Mouse (Mus musculus) lung, adult 18-20 months (tissue): ENCODE measurements around the gene Kxd1.
"Not testable (repeated sequence)": the region's sequence is repeated elsewhere in the genome, so short reads cannot be mapped to it uniquely, and the experiment has no call there.

Source experiments
- DNase-seq, 2 experiments: peaks; one replicate each; pipeline ENCODE4 v3.0.0; 2022; ENCODE audit warnings: mixed read lengths in 2 of 2

Gene Kxd1

DNA sequence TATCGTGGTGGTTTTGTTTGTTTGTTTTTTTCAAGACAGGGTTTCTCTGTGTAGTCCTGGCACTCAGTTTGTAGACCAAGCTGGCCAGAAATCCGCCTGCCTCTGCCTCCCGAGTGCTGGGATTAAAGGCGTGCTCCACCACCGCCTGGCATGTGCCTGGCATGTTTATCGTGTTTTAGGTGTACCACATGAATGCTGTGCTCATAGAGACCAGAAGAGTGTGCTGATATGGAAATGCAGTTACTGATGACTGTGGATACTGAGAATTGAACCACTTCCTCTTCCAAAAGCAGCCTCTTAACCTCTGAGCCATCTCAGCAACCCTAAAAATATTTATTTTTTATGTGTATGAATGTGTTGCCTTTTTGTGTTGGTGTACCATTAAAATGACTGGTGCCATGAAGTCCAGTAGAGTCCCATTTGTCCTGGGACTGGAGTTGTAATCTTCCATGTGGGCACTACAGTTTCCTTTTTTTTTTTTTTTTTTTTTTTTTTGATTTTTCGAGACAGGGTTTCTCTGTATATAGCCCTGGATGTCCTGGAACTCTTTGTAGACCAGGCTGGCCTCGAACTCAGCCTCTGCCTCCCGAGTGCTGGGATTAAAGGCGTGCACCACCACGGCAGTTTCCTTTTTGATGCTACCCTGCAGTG lies 15.4 kb downstream of the Kxd1 start:
- no peak for DNase-seq

DNA sequence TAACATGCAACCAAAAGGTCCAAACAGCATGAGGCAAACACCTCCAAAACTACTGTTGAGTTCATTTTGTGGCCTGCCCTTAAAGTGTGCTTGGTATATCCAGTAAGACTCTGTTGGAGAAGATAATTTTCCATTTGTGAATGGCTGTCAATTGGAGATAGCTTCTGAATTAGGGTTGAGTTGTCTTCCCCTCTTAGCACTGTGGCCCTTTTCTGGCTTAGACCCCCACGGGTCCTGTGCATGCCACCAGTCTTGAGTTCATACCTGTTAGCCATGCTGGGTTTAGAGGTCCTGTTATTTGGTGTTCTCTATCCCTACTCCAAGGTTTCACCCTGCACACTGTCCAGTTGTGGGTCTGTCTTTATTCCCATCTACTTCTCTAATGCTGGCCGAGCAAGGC lies 16.0 kb downstream of the Kxd1 start:
- DNase-seq: no peak

DNA sequence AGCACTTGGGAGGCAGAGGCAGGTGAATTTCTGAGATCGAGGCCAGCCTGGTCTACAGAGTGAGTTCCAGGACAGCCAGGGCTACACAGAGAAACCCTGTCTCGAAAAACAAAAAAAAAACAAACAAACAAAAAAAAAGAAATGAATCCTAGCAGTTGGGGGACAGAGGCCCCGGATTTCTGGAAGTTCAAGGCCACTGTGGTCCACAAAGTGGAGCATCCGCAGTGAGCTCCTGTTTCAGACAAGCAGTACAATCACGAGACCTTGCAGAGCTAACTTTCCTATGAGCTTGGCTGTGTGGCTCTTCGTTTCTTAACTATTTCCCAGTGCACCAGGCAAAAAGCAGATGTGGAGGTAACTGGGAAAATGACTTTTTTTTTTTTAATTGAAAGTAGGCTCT lies 16.6 kb downstream of the Kxd1 start:
- DNase-seq: not testable (repeated sequence)

DNA sequence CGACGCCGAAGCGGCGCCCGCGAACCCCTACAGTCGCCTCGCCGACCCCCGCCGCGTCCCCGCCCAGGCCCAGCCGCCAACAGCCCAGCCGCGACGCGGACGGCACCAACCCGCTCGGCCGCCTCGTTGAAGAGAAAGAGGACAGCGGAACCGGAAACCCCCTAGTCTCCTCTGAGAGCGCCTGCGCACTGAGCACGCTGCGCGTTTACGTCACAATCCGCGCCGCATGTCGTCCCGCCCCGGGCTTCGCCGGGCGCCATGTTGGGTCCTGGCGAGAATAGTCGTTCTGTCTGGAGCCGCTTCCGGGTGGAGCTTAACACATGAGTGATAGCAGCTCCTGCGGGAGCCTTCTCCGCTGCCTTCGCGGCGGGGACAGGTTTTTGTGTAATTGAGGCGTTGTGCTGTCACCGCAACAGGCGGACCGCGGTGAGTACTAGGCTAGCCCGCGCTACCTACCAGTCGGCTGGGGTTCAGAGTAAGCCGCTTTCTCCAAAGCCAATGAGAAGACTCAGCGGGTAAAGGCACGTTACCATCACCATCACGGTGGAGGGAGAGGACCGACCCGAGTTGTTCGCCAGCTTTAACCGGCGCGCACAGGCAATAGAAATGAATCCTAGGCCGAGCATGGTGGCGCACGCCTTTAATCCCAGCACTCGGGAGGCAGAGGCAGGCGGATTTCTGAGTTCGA lies 17.4 kb downstream of the Kxd1 start, which contains the start of gene Uba52:
Uba52 (minus strand) TSS at position 574 of the 688 bp plus-strand sequence.
- DNase-seq: peak; percentile 97 to 98

DNA sequence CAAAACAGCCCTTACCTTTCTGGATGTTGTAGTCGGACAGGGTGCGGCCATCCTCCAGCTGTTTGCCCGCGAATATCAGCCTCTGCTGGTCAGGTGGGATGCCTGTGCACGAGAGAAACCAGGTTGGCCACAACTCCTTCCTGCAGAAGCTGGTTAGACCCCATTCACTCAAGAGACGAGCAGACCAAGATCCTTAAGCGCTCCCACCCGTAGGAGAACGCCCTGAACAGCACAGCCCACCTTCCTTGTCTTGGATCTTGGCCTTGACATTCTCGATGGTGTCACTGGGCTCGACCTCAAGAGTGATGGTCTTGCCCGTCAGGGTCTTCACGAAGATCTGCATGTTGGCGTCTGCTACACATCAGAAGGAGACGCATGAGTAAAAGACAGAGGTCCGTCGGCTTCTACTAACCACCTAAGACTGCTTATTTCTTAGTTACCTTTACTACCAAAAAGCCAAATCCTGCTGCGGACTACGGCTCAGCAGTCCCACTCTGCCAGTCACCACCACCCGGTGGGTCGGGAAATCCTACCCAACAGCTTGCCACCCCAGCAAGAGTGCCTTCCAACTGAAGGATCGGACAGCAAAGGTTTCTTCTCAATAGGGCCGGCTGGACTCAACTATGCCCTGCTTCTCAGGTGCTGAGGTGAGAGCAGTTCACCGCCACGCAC lies 18.3 kb downstream of the Kxd1 start:
- no peak for DNase-seq

DNA sequence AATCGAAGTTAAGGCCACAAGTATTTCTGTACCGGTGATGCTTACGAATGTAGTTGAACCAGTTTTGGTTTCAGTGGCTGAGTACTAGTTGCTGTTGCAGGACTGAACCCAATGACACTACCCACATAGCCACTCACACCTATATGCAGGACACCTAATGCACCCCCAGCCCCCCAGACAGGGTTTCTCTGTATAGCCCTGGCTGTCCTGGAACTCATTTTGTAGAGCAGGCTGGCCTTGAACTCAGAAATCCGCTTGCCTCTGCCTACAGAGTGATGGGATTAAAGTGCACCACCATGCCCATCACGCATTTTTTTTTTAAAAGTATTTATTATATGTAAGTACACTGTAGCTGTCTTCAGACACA lies 20.7 kb downstream of the Kxd1 start:
- no peak for DNase-seq

DNA sequence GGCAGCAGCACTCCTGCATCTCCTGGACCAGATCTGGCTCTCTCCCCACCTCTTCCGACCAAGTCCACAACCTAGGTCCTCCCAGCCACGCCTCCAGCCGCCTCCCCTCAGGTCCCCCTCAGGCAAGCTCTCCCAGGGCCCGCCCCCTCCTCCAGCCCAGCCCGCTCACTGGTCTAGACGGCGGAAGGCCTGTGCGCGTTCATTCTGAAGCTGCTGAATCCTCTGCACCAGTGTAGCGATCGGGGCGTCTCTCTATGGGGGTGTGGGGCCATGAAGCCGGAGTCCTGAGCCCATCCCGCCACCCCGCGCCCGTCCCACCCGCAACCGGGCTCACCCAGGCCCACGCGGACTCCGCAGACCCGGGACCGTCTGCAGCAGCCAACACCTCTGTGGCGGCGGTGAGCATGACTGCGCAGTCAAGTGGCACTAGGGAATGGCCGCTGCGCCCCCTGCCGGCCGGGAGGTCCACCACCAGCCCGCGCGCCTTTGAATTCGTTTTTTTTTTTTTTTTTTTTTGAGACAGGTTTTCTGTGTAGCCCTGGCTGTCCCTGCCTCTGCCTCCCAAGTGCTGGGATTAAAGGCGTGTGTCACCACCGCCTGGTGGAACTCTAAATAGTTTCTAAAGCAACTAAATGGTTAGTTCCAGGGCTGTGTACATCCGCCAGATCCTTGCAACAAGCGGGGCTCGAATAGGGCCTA lies 21.3 kb downstream of the Kxd1 start, which contains the start of gene Rex1bd:
Rex1bd (minus strand) TSS at position 425 of the 699 bp plus-strand sequence.
- peak; percentile 96 to 97 for DNase-seq

DNA sequence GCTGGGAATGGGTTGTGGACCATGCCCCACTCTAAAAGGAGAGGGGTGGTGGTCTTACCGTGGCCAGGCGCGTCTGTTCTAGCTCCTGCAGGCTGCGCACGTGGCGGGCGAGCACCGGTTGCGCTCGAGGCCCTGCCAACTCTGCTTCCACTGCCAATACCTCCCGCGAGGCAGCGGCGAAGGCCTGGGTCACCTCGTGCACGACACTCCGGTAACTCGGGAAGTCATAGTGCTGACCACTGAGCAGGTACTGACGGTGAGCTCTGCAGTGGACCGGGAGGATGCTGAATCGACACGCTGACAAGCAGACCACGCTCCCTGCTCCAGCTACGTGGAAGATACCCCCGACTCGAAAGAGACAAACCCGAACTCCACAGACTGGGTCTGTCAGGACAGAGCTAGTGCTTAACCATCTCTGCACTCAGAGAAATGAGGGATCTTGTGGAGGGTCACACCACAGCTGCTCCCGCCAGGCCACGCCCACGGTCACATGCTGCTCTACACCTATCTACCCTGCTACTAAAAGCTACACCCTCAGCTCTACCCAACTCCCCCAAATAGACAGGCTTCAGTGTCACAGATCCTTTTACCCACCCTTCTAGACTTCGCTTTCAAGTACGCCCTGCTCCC lies 21.9 kb downstream of the Kxd1 start:
- DNase-seq: no peak

DNA sequence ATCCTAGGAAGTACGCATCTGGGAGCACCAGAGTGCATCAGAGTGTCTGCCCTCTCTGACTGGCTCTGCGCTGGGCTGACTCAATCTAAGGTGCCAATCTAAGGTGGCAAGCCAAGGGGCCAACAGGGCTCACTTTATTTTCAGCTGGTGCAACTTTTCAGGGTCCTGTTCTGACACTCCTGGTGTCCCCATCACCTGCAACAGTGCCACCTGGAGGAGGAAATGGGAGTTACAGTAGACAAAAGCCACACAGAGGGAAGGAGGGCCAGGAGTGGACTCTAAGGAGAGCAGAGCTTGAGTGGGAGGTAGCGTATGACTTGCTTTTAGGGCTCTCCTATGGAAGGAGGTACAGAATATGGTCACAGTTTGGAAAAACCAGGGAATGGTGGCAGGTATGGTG lies 22.9 kb downstream of the Kxd1 start:
- DNase-seq: peak; percentile 69 to 84

DNA sequence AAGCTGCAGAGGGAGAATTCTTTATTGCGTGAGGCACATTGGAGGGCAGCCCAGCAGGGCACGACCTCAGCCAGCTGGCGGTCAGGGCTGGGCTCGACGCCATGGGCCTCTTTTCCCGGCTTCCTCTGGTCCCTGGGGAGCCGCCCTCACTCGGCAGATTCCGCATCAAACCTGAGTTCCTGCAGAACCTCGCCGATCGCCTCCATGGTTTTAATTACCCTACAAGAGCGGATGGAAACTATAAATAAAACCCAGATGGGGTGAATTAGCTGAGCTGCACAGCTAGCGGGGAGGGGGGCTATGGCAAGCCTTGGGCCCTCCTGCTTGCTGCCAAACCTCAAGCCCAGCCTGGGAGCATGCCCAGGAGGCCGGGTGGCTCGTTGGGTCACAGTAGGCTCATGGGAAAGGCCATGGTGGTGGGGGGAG lies 23.5 kb downstream of the Kxd1 start:
- DNase-seq: peak; percentile 49 to 60

DNA sequence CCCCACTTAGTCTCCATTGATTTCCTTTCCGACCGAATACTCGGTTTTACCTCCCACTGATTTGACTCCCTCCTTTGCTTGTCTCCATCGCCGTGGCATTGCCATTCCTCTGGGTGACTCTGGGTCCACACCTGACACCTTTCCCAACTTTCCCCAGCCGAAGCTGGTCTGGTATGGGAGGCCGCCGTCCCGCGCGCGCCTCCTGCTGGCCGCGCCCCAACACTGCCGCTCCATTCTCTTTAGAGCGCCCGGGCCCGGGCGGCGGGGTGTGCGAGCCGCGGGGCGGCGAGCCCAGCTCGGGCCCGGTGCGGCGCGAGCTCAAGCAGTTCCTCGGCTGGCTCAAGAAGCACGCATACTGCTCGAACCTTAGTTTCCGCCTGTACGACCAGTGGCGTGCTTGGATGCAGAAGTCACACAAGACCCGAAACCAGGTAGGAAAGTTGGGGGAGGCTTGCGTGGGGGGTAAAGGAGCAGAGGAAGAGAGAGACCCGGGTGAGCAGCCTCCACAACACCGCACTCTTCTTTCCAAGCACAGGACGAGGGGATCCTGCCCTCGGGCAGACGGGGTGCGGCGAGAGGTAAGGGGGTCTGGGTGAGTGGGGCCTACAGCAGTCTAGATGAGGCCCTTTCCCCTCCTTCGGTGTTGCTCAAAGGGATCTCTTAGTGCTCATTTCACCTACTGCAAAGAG lies 24.6 kb downstream of the Kxd1 start:
- DNase-seq: peak; percentile 58 to 71

DNA sequence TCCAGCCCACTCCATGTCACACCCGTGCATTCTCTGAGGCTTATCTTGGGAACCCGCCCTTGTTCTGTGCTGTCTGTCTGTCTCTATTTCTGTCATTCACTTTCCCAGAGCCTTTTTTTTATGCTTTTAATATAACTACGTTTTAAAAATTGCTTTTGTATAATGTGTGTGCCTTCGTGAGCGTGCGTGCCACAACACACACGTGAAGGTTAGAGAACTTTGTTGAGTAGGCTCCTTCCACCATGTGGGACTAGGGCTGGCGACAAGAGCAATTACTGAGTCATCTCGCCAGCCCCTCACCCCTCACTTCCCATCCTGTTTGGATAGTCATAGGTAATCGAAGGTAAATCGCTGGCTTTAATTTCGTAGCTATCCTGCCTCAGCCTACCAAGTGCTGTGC lies 25.2 kb downstream of the Kxd1 start:
- DNase-seq: no peak

DNA sequence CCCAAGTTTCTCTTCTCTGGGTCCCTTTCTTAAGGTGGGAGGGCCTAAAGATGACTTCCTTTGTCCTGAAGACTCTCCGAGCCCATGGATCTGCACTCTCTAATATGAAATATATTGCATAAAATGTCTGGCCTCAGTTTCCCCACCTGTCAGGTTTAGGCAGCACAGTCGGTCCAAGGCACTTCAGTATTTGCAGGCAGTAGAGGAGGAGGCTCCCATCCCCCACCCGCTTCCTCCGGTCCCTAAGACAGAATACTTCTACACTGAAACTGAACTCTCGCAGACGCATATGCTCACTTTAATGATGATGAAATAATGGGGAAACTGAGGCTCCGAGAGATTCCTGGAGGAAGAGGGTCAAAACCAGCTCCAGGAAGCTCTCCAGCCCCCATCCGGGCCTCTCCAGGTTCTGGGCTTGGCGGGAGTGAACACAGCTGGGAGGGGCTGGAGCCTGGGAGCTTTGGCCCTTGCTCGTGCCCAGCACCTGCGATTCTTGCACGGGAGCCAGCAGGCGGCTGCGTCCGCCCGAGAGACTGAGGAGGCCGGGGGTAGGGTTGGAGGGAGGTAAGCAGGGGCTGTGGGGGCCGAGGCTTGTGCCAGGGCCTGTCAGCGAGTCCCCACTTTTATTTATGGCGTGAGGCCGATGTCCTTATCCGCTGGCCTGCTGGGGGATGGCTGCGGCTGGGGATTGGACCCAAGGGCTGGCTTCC lies 25.8 kb downstream of the Kxd1 start:
- no peak for DNase-seq

DNA sequence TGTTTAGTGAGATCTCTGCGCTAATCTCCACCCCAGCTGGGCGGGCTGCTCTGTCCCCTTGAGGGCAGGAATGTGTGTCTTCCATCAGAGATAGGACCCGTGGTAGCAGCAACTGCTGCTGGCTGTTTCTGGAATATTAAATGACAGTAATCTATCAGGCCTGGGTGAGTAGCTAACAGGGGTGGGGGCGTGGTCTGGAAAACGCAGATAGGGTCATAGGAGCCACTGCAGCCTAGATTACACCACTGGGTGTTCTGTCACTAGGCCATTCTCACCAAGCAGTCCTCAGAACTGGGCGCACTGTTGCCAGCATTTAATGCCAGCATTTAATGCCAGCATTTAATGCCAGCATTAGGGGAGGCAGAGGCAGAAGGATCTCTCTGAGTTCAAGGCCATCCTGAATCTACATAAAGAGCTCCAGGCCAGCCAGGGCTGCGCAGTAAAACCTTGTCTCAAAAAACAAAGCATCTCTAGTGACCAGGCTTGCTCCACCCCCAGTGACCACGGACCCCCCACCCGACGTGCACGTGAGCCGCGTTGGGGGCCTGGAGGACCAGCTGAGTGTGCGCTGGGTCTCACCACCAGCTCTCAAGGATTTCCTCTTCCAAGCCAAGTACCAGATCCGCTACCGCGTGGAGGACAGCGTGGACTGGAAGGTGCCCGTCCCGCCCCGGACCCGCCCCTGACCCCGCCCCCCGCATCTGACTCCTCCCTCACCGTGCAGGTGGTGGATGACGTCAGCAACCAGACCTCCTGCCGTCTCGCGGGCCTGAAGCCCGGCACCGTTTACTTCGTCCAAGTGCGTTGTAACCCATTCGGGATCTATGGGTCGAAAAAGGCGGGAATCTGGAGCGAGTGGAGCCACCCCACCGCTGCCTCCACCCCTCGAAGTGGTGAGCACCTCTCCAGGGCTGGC lies 27.1 kb downstream of the Kxd1 start:
- DNase-seq: peak in 1 of 2 experiments; percentile 59

DNA sequence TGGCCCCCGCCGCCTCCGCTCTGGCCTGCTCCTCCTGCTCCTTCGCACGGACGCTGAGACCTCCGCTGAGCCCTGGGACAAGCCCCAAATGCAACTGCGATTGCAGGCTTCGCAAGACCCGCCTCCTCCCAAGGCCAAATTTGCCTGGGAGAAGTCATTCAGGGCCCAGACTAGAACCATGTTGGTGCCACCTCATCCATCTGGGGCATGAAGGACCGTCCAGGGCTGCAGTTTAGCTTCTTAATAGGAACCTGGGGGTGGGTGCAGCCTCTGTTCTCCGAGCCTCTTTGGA lies 32.0 kb downstream of the Kxd1 start:
- DNase-seq: no peak

DNA sequence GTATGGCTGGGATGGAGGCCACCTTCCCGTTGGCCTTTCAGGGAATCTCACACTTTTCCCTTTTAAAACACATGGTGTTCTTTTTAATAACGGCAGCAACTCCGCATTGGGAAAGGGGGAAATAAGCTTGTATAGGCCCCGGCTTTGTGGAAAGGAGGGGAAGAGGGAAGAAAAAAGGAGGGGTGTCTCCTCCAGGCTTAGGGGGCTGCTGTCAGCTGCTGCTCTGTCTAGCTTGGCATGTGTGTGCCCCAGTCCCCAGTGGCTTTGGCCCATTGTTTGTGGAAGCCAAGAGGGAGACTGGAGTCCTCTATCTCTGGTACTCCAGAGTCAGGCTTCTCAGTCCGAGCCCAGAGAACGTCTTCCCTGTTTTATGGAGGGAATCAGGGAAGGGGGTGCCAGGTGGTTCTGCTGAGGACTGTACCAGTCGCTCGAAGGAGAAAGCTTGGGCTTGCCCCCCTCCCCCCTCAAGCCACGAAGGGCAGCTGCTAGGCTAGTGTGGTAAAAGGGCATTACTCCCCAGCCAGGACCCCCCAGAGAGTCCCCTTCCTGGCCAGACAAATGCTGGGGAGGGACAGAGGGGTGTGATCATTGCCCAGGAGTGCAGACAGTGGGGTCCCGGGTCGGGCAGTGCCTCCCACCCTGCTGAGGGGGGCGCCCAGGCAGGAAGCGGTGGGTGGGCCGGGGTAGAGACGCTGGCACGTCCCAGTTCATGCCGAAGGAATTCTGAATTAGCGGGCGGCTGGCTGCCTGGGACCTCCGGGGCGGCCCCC lies 32.6 kb downstream of the Kxd1 start:
- no peak for DNase-seq

DNA sequence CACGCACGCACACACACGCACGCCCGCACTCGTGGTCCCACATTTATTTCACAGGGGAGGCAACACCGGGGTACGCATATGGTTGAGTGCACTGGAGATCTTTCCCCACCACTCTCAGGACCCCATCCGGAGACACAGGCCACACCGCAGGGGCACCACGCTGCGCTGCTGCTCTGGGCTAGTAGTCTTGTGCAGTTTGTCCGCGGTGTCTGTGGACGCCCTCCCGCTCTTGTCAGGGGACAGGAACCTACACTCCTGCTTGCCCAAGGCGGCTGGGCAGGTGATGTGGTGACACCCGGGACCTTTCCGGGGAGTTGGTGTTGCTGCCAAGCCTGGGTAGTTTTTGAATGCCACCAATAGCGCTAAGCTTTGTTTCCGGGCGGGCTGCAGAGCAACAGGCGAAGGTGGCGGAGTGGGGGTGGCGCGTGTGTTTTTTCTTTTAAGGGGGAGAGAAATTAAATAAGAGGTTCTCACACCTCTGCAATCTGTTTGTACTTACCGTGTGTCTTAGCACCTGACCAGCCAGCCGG lies 33.3 kb downstream of the Kxd1 start:
- DNase-seq: no peak

DNA sequence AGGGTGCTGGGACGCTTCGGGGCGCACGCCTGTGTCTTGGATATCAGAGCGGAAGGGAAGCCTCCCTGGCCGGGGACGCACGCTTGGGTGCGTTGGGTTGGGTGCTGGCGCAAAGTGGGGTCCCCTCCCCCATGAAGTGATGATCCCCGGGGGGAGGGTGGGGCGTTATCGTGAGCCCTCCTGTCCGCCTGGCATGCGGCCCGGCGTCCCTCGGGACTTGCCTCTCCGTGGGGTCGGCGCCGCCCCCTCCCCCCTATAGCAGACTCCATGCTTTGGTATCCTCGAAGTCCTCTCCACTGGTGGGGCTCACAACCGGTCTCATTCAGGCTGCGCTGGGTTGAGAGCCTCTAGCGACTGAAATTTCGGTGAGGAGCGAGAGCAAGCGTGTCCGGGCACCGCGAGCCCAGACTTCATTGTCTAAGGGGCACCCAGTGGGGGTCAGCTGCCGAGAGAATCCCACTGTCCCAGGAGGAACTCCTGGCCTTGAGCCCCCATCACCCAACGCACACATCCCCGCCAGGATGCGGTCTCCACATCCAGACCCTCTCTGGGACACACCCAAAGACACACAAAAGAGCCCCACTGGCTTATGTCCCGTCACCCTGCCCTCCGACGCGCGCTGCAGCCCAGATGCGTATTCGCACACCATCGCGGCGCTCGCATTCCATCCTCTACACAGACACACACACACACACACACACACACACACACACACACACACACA lies 33.9 kb downstream of the Kxd1 start:
- no peak for DNase-seq
